Mouse (Mus musculus) ES-CJ7 (cell line): ENCODE results near the gene Ccdc127.

Experiments used
- DNase-seq: peaks from one replicate; pipeline ENCODE4 v3.0.0; 2011; ENCODE audit warnings: low read depth, low spot score

Gene Ccdc127

GRCm38 (mm10) chr13:74349566-74350434 is at the start of gene Ccdc127, which contains the start of gene Sdha:
TSS of gene Ccdc127 (plus strand) at chr13:74350309.
TSS of gene Sdha (minus strand) at chr13:74350280.
- DNase-seq: peak; percentile 97

DNA sequence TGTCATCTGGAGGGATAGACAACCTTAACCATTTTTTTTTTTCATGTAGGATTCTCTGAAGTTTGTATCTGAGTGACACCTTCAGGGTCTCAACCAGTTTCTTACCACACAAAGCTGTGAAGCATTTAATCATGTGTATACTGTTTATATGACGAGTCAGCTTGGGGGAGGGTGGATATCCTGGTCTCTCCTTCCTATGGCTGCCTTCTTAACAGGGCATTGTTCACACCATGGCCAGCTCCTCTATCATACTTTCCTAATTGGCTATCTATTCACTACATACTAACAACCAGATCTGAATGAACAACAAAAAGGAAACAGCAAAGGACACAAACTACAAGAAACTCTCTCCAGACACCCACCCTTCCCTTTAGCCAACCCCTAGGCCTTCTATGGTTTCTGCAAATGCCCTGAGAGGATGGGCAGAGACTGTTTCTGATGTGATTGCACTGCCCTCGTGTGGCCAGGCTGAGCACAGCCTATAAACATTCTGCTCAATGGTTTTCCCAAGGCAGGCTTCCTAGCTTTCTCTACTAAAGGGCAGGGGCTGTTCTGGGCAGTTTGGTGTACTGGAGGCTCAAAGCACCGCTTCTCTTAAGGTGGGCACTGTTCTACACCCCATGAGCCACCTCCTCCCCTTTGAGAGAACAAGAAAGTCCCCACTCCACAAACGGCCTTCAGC is 49.0 kb upstream of the Ccdc127 start:
- peak; percentile 64 for DNase-seq

GRCm38 (mm10) chr13:74301607-74301984 is 48.5 kb upstream of the Ccdc127 start:
- no peak for DNase-seq

GRCm38 (mm10) chr13:74302050-74303037 is 47.8 kb upstream of the Ccdc127 start:
- DNase-seq: peak; percentile 30

DNA sequence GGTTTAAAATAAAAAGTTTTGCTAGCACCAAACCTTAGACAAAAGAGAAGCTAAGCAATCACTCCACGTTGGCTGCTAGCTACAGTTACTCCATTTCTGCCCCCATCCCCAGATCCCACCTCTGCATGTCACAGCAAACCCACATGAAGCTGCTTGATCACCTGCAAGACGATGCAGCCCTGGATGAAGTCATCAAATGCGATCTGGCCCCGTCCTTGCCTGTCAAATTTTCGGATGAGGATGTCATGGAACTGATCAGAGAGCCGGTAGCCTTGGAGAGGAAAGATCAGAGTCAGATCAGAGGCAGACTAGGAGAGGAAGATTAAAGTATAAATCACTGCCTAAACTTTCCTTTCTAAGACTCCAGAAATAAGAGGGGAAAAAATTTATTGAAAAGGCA is 44.7 kb upstream of the Ccdc127 start:
- no peak for DNase-seq

DNA sequence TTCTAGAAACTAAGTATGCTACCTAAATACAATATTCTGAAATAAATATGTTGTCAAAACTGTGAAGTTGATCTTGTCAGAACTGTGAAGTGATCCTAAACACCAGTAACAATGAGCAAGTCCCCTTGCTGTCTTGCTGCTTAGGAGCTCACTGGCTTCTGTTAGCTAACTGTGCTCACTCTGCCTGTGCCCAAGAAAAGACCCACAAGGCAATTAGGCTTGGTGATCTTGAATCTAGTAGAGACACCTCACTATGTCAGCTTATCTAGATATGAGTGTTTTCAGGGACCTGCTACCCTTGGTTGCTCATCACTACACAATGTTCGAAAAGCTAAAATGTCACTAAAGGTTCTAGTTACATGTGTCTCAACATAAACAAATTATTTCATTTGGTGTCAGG is 44.3 kb upstream of the Ccdc127 start:
- DNase-seq: no peak

DNA sequence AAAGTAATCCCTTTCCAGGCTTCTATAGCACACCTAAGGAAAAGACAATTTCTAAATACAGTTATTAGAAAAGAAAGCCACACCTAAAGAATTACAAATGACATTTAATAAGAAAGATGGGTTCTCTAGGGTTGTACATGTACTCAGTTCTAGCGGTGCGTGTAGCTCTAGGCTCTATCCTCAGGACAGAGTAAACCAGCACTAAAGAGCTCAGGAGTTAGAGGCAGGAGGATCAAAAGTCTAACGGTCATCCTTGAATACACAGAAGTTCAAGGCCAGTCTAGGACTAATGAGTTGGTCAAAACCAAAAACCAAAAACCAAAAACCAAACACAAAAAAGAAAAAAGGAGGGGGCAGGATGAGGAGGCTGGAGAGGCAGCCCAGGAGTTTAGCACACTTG is 35.5 kb upstream of the Ccdc127 start:
- DNase-seq: no peak

GRCm38 (mm10) chr13:74316386-74316785 is 33.7 kb upstream of the Ccdc127 start:
- no peak for DNase-seq

- no peak for DNase-seq
These were observed 33.3 kb upstream of the Ccdc127 start for GRCm38 (mm10) chr13:74316789-74317169.

- DNase-seq: peak; percentile 97
These were observed 32.8 kb upstream of the Ccdc127 start, which contains the start of gene Pdcd6 for GRCm38 (mm10) chr13:74317170-74317849. TSS of gene Pdcd6 (minus strand) at chr13:74317580.

- no peak for DNase-seq
These were observed 20.8 kb upstream of the Ccdc127 start for GRCm38 (mm10) chr13:74329321-74329720.

DNA sequence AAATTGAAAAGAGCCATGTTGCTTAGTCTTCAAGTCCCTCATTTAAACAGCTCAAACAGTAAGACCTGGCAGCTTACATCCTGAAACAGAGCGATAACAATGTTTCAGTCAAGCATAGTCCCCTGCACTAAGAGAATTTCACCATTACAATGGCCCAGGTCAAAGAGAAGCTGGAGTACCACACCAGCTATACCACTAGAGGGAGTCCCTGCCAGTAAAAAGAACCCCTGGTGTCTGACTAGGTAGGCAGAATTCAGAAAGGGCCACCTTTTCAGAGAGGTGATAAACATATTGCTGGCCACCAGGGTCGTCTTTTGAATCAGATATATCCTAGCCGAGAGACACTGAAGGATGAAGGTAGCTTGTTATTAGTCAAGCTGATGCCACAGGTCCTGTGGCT is 9.1 kb upstream of the Ccdc127 start:
- peak; percentile 67 for DNase-seq

GRCm38 (mm10) chr13:74350435-74350906 is 362 bp downstream of the Ccdc127 start:
- DNase-seq: no peak

DNA sequence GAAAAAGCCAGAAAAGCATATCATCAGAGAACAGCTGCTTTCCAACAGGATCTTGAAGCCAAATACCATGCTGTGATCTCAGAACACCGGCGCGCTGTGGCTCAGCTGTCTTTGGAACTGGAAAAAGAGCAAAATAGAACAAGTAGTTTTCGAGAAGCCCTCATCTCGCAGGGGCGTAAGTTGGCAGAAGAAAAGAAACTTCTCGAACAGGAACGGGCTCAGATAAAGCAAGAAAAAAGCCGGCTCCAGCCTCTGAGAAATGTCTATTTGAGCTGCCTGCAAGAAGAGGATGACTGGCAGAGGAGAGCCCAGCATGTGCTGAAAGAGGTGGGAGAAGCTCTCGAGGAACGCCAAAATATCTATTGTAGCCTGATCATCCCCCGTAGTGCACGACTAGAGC is 6.4 kb downstream of the Ccdc127 start:
- no peak for DNase-seq

GRCm38 (mm10) chr13:74362218-74362617 is 12.1 kb downstream of the Ccdc127 start:
- DNase-seq: no peak

DNA sequence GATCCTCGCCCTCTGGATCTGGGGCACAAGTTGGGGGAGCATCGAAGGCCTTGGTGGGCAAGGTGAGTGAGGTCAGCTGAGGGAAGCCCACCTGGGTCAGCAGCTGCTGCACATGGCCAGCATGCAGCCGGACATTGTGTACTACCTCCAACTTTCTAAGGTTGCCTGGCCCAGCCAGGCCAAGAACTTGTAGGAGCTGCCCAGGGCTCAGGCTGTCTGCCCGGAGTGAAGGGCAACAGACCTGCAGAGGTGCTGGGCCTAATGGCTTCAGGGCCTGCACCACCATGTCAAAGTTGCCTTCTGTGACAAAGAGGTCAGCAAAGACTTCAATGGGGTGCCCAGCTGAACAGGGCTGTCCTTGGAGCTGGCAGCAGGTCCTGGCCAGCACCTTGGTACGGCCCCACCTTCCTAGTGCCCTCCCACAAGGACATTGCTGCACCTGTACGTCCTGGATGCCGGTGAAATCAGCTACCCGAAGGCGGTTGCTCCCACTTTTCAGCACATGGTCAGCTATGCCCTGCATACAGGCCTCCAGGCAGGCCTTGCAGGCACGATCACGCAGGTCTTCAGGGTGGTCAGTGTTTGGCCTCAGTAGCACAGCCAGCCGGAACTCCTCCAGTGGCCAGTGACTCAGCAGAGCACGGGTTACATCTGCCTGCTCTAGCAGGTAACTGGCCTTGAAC is 13.2 kb downstream of the Ccdc127 start:
- DNase-seq: no peak

DNA sequence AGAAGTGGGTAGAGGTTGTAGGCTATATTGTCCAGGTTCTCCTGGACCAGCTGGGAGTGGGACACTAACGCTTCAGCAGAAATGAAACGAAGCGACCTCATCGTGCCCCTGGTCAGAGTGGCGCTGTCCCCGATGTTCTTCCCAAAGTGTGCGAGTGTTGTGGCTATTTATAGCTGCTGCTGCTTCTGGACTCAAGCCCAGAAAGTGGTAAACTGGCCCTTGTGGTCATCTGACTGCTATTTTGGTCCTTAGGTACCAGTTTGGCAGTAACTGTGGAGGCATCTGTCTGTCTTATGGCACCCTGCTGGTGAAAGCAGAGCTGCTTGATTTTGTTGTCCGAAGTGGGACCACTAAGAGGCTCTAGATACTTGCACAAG is 13.7 kb downstream of the Ccdc127 start, which contains the start of gene Lrrc14b:
Lrrc14b (minus strand) TSS at position 147 of the 377 bp plus-strand sequence.
- no peak for DNase-seq

- no peak for DNase-seq
These were observed 31.6 kb downstream of the Ccdc127 start for GRCm38 (mm10) chr13:74381533-74382276.

- no peak for DNase-seq
These were observed 32.2 kb downstream of the Ccdc127 start for GRCm38 (mm10) chr13:74382289-74382688.

DNA sequence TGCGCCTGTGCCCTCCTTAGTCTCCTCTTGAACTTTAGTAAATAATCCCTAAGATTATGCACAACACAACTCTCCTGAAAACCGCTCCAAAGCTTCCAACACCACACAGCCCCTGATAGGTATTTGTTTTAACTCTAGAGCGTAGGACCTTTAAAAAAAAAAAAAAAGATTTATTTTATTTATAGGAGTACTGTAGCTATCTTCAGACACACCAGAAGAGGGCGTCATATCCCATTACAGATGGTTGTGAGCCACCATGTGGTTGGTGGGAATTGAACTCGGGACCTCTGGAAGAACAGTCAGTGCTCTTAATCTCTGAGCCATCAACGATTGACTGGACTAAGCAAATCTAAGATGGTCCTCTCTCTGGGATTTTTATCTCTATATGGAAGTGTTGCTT is 39.6 kb downstream of the Ccdc127 start:
- DNase-seq: no peak
